Mouse (Mus musculus) megakaryocyte, adult 5-6 weeks (primary cell): ENCODE results near the gene Stn1. TPM values are rescaled to one million over a fixed set of nuclear protein-coding genes. Genes with fewer than 3 reads are reported as not detected.

ENCODE experiments used
- ATAC-seq: 2 replicates; pipeline ENCODE4 v1.8.0; 2016; ENCODE audit warnings: mild to moderate bottlenecking, inconsistent platforms; ENCODE audit not compliant: poor library complexity, severe bottlenecking
- total RNA-seq, 2 experiments: library from RNA; stranded (forward) in 1 of 2; stranded (reverse) in 1 of 2; fragments of 153-499, 151-499 nt in 1 of 2; fragments of 221-1000, 200-1000 nt in 1 of 2; gene quantifications; 2 replicates each; pipeline versions ENCODE4 v1.2.3 to v1.2.4; 2015 to 2017

Stn1 gene
- total RNA-seq, 2 experiments from 2014 or later = 39.2 to 46.2 TPM

DNA sequence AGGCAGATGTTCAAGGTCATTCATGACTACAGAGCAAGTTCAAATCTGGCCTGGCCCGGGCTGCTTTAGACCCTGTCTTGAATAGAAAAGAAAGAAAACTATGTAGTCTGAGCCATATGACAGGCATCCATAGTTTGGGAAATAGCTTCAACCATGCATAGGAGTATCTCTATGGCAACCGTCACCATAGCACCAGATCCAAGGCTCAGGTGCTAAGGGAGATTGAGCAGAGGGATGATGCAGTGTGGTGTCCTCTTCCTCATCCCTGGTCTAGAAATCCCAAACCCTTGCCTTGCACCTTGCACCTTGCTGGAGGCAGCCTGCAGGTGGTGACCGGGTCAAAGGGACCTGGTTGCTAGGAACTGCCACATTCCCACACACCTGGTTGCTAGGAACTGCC lies 53.2 kb downstream of the Stn1 start:
- no peak for ATAC-seq

DNA sequence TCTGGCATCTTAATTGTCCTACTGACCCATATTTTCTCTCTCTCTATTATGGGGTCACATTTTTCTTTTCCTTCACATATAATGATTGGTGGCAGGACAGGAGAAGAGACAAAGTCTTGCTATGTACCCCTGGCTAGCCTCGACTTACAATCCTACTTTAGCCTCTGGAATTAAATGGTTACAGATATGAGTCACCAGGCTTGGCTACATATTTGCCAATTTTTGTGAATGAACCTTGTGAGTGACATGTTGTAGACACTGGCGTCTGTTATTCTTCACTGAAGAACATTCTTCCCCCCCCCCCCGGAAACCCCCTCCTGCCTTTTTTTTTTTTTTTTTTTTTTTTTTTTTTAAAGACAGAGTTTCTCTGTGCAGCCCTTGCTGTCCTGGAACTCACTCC lies 54.0 kb downstream of the Stn1 start:
- ATAC-seq = no peak

DNA sequence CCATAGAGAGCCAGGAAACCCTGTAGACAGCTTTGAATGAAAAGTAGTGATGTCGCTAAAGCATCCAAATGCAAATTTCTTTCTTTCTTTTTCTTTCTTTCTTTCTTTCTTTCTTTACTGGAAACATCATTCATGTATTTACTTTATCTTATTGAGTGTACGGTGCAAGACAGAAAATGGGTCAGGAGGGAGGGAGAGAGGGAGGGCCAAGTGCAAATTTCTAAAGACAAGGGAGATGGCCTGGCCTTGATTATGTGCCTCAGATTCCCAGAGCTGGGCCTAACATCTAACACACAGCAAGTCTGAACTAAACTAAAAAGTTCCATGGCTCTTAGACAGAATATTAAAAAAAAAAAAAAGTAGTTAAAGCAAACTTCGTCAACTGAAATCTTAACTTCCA lies 63.9 kb downstream of the Stn1 start:
- no peak for ATAC-seq

DNA sequence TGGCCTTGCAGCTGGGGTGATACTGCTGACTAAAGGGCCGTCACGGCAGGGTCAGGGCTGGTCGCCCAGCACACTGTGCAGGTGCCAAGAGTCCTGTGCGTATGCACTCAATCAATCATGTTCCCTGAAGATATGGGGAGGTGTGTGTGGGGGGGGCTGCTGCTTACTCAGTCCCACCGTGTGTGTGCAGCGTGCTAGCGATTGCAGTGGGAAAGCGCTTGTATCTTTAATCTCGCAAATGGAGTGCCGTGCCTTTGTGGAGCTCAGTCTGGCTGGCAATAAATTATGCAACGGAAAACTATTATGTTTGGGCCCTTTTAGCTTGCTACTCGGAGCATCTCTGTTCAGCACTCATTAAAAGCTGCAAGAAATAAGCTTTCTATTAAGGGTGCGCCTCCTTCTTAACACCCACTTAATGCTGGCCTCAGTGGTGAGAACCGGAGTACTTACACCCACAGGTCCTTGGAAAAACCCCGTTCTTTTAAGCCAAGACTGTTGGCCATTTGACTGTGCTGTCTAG lies 64.4 kb downstream of the Stn1 start:
- ATAC-seq = no peak

DNA sequence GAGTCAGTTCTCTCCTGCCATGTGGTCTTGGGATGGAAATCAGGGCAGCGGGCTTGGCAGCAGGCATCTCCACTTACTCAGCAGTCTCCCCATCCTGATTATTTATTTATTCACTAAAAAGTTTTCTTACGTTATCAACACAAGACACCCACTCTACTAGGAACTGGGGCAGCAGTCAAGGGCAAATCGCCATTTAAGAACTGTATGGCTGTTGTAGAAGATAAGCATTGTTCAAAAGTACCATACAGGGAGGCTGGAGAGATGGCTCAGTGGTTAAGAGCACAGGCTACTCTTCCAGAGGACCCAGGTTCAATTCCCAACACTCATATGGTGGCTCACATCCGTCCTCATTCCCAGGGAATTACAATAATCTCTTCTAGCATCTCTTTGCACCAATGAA lies 65.5 kb downstream of the Stn1 start:
- no peak for ATAC-seq

DNA sequence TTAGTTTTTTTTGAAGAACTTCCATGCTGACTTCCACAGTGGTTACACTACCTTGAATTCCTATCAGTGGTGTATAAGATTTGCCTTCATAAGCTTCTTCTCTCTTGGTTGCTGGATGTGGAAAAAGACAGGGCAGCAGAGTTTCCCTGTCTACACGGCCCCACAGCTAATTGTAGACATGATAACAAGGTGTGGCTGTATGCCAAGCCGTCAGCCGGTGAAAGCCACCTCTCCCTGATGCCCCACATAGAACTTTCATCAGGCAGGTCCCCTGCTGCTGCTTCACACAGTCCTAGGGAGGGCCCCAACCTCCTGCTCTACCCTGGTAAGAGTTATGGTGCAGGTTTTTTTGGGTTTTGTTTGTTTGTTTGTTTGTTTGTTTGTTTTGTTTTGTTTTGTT lies 68.6 kb downstream of the Stn1 start:
- no peak for ATAC-seq

DNA sequence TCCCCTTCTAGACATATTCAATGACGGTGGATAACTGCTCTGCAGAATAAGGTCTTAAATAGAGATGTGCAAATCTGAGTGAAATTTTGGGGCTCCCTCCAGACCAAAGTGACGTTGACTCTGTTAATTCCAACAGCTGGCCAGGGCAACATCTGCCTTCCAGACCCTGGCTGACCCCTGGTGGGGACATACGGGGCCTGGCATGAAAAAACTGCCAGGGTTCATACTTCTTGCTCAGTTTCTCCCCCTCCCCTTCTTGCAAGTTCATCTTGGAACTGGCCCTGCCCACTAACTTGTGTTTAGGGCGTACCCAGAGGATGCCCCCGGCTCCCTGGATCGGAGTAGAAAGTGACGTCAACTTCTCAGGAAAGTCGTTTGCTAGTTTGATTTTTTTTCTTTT lies 70.5 kb downstream of the Stn1 start:
- no peak for ATAC-seq

DNA sequence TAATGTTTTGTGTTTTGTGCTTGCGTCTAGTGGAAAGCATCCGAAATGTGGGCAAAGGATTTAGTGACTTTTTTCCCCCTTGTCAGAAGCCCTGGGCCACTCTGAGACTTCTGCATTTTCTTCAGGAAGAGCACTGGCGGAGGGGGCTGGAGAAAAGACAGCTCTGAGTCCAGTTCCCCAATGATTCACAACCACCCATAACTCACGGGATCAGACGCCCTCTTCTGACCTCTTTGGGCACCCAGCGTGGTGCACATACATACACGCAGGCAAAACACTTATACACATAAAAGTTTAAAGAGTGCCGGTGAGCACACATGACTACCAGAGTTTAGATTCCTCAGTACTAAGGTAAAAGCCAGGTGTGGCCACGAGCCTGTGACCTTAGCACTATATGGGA lies 71.8 kb downstream of the Stn1 start:
- peak; percentile 53 for ATAC-seq

DNA sequence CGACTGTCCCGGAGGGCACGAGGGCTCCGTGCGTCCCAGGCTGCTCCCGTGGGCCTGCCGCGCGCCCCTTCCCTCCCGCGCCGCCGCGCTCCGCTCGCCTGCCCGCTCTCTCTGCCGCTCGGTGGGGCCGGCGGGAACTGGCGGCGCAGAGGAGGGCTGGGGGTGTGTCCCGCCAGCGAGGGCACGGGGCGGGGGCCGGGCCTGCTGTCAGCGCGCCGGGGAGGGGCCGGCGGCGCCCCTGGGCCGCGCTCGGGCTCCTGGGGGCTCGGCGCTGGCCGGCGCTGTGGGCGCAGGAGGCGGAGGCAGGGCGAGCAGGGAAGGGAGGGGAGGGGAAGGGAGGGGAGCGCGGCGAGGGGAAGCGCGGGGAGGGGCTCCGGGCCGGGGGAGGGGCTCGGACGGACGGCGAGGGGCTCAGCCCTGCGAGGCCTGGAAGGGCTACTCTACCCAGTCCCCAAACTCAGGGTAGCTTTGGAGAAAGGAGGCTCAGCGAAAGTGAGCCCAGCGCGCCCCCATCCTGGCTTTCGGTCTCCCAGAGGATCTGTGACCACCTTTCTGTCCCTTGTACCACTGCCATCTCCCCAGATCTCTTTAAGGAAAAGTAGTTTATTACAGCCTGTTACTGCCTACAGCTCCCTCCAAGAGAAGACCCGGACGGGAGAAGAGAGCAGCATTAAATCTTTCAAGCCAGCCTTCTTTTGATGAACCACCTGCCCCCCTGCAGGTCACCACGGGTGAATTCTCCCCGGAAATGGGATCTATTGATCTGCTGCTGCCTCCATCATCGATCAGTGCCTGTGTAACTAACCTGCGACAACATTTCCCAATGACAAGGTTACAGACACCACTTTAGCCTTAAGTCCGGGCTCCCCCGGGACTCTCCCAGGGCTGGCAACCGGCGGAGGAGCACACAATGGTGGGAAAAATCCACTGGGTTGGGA lies 72.7 kb downstream of the Stn1 start, which contains the start of gene Sh3pxd2a:
Gene Sh3pxd2a, minus strand, starts transcription at position 98 of the 938 bp plus-strand sequence.
- peak; percentile 9; the same call in 1 of the 2 replicates for ATAC-seq

DNA sequence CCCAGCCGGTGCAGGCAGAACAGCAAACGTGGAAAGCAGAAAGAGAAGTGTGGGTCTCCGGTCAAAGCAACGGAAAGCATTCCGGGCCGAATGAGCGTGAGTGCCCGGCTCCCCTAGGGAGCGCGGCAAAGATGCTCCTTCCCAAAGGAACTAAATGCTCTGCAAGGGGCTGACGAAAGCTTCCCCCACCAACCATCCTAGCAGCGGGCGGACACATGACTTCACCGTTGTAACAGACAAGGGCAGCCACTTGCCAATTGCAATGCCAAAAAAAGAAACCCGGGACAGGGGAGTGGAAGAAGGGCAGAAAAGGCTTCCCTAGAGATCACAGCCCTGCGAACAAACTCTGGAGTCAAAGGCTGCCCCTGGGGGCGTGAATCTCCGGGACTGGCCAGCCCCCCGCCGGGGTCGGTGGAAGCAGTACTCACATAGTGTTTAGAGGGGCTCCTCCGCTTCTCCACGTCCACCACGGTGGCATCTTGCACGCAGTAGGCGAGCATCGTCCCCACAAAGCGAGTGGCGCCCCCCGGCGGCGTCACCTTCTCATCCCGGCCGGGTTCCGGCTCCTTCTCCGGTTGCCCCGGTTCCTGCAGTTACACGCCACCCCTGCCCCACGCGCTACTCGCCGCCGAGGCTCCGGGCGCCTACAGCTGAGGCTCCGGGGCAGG lies 73.5 kb downstream of the Stn1 start:
- ATAC-seq = peak; percentile 59

DNA sequence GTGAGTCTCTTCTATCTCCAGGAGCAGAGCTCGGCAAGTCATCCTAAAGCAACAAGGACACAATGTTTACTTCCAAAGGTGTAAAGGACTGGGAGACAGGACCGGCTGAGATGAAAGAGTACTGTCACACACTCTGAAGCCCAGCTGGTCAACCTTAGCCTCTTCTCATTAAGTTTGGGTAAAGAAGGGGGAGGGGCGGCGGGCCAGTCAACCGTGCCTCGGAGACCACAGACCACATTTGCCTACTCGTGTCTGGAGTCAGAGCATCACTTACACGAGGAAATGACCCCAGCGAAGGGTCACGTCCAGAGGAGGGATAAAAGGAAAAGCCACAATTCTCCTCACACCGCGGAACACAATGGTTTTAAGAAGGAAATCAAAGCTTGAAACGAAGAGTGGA lies 74.1 kb downstream of the Stn1 start:
- no peak for ATAC-seq

DNA sequence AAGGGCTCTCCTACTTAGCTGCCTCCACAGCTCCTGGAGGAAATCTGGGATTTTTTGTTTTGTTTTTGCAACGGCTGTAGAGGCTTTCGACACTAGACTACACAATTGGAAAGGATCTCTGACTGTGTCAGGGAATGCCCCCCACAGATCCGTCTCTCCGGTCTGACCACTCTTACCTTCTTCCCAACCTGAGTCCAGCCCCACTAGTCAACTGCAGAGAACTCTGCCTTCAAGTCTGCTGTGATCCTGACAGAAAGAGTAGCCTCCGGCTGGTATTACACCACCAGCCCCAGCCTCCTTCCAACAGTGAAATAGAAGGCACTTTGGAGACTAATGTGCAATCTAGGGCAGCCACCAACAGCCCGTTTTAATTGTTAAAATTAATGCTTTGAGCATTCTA lies 74.6 kb downstream of the Stn1 start:
- no peak for ATAC-seq

DNA sequence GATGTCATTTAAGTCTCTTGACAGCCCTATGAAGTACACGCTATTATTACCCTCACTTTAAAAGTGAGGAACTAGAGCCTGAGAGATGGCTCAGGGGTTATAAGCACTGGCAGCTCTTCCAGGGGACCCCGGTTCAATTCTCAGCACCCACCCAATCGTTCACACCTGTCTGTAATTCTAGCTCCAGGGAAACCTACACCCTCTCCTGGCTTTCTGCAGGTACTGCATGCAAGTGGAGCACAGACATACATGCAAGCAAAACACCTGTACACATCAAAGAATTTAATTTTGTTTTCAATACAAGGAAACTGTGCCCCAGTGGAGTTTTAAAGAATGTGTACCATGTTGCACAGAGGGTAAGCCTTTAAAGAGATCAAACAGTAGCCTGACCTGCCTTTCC lies 75.5 kb downstream of the Stn1 start:
- no peak for ATAC-seq

DNA sequence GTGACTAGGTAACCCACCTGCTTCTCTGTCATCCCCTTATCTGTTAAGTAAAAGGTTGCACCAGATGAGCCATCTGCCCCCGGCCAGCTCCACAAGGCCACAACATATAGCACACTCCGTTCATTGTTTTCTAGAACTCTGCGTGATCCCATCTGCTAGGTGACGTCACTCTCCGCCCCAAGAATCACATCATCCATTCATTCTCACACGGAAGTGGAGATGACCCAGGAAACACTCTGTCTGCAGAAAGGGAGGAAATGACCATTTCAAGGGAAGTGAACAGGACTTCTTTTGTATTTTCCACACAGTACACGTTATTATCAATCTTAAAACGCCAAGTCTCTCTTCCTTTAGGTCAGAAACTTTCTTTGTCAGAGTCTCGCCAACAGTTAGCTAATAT lies 75.9 kb downstream of the Stn1 start:
- ATAC-seq = no peak

DNA sequence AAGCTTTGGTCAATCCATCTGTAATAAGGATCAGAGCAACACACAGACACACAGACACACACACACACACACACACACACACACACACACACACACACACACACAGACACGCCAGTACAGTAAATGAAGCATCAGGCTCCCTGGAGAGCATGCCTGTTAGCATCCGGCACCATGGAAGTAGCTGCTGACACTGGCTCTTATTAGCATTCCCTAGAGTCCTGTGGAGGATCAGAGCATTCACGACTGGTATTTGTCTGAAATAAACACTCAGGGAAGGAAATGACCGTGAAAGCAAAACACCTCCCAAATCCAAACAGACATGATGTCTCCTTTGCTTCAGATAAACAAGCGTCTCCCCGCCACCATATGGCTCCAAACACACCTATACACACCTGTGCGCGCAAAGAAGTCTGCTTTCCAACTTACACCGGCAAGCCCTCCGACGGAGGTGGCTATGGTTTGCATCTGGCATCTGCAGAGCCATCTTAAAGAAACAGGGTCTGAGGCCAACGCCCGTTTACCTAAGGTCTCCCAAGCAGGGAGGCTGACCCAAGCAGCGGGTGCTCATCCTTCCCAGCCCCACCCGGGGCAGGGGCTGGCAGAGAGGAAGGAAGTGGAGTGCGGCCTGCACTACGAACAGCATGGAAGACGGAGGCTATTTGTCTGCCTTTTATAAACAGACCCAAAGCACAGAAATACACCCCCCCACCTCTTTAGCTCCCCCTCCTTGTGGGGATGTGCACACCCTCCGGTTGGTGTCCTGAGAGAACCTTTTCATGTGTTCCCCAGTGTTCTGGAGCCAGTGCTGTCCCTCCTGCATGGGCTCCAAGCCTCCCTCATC lies 77.0 kb downstream of the Stn1 start:
- ATAC-seq = no peak

DNA sequence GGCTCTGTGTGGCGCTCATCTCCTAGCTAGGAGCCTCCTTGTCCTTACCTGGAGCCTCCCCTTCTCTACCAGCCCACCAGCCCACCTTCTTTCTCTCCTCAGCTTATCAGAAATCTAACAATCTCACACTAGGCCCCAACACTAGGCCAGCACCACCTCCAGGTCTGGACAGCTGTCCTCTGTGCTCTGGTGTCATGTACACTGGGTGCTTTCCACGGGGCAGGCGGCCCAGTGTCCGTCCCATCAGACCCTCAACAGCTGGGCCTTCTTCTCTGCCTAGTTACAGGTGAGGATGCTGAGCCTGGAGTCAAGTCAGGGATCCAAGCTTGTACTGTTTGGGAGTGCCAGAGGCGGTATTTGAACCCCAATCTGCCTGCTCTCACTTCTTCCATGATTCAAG lies 78.1 kb downstream of the Stn1 start:
- ATAC-seq = no peak

DNA sequence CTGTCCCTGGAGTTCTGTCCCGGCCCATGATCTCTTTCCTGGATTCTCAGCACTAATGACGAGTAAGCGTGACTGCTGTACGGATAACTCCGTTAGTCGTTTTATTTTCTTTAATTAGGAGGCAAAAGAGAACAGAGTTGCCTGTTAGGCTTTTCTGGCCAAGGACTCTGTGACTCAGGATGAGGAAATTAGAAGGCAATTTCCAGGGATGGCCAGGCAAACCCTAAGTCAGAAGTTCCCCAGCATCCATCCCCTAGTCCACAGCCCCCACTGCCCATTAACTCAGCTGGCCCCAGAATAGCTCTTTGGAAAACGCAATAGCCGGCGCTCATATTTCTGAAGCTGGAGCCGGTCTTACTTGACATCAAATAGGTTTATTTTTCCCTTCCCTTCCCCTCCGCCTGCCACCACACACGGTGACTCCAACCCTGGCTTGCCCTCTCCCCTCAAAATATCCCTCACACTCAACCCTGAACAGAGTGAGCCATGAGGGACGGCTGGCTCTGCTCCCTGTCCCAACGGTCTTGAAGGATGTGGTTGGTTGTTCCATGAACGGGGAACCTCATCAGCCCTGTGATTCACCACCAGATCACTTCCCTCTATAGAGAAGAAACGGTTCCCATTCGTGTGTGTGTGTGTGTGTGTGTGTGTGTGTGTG lies 78.7 kb downstream of the Stn1 start:
- ATAC-seq = peak; percentile 72

DNA sequence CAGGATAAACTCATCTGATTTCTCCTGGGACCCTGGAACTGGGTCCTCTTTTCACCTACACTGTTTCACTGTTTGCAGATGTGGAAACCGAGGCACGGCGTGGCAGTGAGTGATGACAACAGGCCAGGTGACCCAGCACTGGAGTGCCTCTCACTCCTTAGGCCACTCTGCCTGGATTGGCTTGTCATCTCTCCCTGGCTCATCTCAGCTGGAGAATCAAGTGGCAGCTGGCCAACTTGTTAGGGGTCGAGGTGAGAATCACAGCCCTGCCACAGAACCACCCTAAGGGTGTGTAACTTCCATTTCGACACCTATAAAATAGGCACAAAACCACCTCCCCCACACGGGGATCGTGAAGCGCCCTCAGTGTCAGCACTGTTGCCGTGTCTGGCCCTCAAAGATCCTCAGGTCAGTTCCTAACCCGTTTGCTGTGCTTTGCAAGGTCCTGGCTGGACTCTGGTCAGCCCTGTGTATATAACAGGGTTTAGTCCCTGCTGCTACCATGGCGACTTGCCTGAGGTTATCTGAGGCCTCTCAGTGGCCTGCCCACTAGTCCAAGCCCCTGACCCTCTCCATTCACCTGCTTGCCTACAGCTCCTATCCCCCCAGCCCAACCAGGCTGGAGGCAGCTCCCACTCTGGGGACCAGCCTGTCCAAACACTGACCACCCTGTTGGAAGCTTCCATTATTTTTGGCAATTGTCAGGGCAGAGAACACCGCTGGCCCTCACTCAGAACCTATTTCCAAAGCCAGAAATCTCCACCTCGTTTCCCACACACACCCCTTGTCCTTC lies 79.4 kb downstream of the Stn1 start:
- no peak for ATAC-seq

DNA sequence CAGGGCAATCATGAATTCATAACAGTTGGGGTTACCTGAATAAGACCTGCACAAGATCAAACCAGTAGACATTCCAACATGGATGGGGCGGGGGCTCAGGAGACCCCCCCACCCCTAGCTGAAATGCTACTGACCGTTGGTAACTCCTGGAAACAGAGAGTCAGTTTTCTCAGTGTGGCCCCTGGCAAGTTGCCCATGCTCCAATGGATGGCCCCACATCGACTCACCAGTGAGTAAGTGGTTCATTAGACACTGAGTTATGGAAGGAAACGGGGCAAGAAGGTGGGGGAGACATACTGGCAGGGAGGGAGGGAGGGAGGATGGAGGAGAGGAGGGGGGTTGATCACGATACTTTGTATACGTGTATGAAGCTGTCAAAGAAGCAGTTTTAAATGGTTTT lies 81.3 kb downstream of the Stn1 start:
- ATAC-seq = no peak
